Mouse (Mus musculus): Measurements from ENCODE around the gene Pyy.

GRCm38 (mm10) chr11:102096446-102096845, 11.2 kb downstream of the Pyy start:
- TF ChIP-seq CTCF (IDR thresholded peaks at IDR 0.05) (no peak), EP300 (IDR thresholded peaks at IDR 0.05) (no peak)

Data from lung, postnatal 0 days (tissue).